Mouse (Mus musculus) liver, embryonic 15.5 days (tissue): Measurements from ENCODE around the gene Csf2rb. TPM values are rescaled to one million over a fixed set of nuclear protein-coding genes. Genes with fewer than 3 reads are reported as not detected.

Experiments used
- ATAC-seq: fragments of 200-750 bp; cut with Nextera tagmentation; 2 replicates; pipeline ENCODE4 v1.8.0; 2017; ENCODE audit warnings: moderate number of reproducible peaks, mild to moderate bottlenecking, moderate library complexity; ENCODE audit not compliant: insufficient read depth
- H3K27ac ChIP-seq: fragments of 300-500 bp; sonication (generic); replicated peaks from 2 replicates; pipeline ENCODE4 v1.5.1; 2015; ENCODE audit warnings: mild to moderate bottlenecking, inconsistent platforms
- H3K27me3 ChIP-seq: fragments of 300-500 bp; sonication (generic); 2 replicates; pipeline ENCODE4 v1.6.1; 2015; ENCODE audit warnings: mild to moderate bottlenecking, inconsistent platforms
- H3K36me3 ChIP-seq: fragments of 300-500 bp; sonication (generic); replicated peaks from 2 replicates; pipeline ENCODE4 v1.6.1; 2015; ENCODE audit warnings: moderate library complexity, mild to moderate bottlenecking, inconsistent platforms
- H3K4me1 ChIP-seq: fragments of 300-500 bp; sonication (generic); replicated peaks from 2 replicates; pipeline ENCODE4 v1.6.1; 2015; ENCODE audit warnings: inconsistent platforms
- H3K4me2 ChIP-seq: fragments of 300-500 bp; sonication (generic); 2 replicates; pipeline ENCODE4 v1.6.1; 2015; ENCODE audit warnings: moderate library complexity, mild to moderate bottlenecking, inconsistent platforms
- H3K4me3 ChIP-seq: fragments of 300-500 bp; sonication (generic); replicated peaks from 2 replicates; pipeline ENCODE4 v1.5.1; 2015; ENCODE audit warnings: mild to moderate bottlenecking, inconsistent platforms
- H3K9ac ChIP-seq: fragments of 300-500 bp; sonication (generic); 2 replicates; pipeline ENCODE4 v1.6.1; 2015; ENCODE audit warnings: moderate library complexity, mild to moderate bottlenecking, inconsistent platforms
- H3K9me3 ChIP-seq: fragments of 300-500 bp; sonication (generic); replicated peaks from 2 replicates; pipeline ENCODE4 v1.6.1; 2016; ENCODE audit warnings: inconsistent platforms
- WGBS: fragments of 180-500 bp; shearing (Covaris S2); methylation state at CpG from one replicate; pipeline ENCODE4 v1.1.7; 2015; ENCODE audit warnings: mixed read lengths; ENCODE audit not compliant: insufficient replicate concordance; 5-methylcytosine and 5-hydroxymethylcytosine counted together
- microRNA-seq: library from miRNA; unstranded; fragments of <30 nt; microRNA quantifications from one replicate; pipeline ENCODE4, GENCODE M21; 2016
- polyA plus RNA-seq: library from polyadenylated mRNA; unstranded; fragments of >200 nt; fragmentation: Nextera tagmentation; extraction: Ambion mirVana; gene quantifications from 2 replicates; pipeline ENCODE4 v1.2.1, GENCODE M21; 2015

The Csf2rb gene
- polyA plus RNA-seq, 1 experiment from 2014 or later: 7.2 TPM

DNA sequence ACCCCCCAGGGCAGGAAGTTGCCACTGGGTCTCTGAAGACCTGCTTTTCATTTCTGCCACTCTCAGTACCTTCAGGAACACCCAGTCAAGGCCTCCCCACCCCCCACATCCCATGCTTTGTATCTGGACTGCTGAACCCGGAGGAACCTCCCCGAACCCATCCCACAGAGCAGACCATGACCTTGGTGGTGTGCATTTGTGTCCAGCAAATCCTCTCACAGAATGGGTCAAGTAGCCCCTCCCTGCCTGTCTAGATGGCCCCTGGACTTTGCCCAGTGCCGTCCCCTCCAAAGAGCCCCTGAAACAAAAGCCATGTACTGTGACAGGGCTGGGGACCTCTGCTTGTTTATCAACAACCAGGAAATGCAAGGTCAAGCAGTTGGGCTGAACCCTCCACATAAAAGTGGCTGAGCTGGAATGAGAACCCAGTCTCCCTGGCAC is 77.8 kb downstream of the Csf2rb start:
- Histone ChIP-seq H3K4me3 (peak overlapping the region; percentile 78), H3K9me3 (no peaks in the 10 kb centered on the region), H3K9ac (peak overlapping the region; percentile 93), H3K4me1 (peaks cover 67% of the 10 kb centered on the region), H3K27ac (peak overlapping the region; percentile 99), H3K36me3 (peaks cover 17% of the 10 kb centered on the region; the same call in 1 of the 2 replicates), H3K4me2 (peak overlapping the region; percentile 96), H3K27me3 (no peaks in the 10 kb centered on the region)
- peak; percentile 2; the same call in 1 of the 2 replicates for ATAC-seq
- 54% methylated on average over 3 of the region's 3 CpGs for WGBS

Small RNAs within 50 kb of the gene (microRNA-seq; reads per million reads assigned to microRNA genes)
- gene Mir7676-1: not detected
- gene Mir7676-2: not detected

Other genes starting within 250 kb of the Csf2rb start
- not detected in 2 replicates for gene Cacng2, start 205.7 kb upstream of the Csf2rb start, polyA plus RNA-seq
- 31.5 and 34.0 TPM in 2 replicates for gene Ift27, start 151.6 kb upstream of the Csf2rb start, polyA plus RNA-seq
- gene Pvalb, start 119.4 kb upstream of the Csf2rb start, polyA plus RNA-seq: not detected in 2 replicates
- 46.6 and 47.6 TPM in 2 replicates for gene Ncf4, start 81.0 kb upstream of the Csf2rb start, polyA plus RNA-seq
- 1.4 and 1.5 TPM in 2 replicates for gene Csf2rb2, start 20.0 kb upstream of the Csf2rb start, polyA plus RNA-seq
- gene Tex33, start 70.2 kb downstream of the Csf2rb start, polyA plus RNA-seq: not detected in 2 replicates
- gene Tst, start 80.2 kb downstream of the Csf2rb start, polyA plus RNA-seq: 200 and 245 TPM in 2 replicates
- gene Mpst, start 80.7 kb downstream of the Csf2rb start, polyA plus RNA-seq: 5.6 and 5.8 TPM in 2 replicates
- gene Kctd17, start 102.8 kb downstream of the Csf2rb start, polyA plus RNA-seq: 4.5 and 4.6 TPM in 2 replicates
- 22.0 and 29.2 TPM in 2 replicates for gene Tmprss6, start 142.9 kb downstream of the Csf2rb start, polyA plus RNA-seq
- 0.58 and 1.1 TPM in 2 replicates for gene Il2rb, start 169.5 kb downstream of the Csf2rb start, polyA plus RNA-seq
- gene C1qtnf6, start 205.7 kb downstream of the Csf2rb start, polyA plus RNA-seq: 3.8 and 4.4 TPM in 2 replicates
- gene Sstr3, start 218.9 kb downstream of the Csf2rb start, polyA plus RNA-seq: not detected in 2 replicates
- gene Rac2, start 247.0 kb downstream of the Csf2rb start, polyA plus RNA-seq: 123 and 130 TPM in 2 replicates